Mouse (Mus musculus) forebrain, embryonic 13.5 days (tissue): Measurements from ENCODE around the gene Tmx4. TPM values are rescaled to one million over a fixed set of nuclear protein-coding genes. Genes with fewer than 3 reads are reported as not detected.

ENCODE experiments used
- ATAC-seq: fragments of 200-750 bp; cut with Nextera tagmentation; 2 replicates; pipeline ENCODE4 v1.8.0; 2017
- H3K27ac ChIP-seq: fragments of 300-500 bp; sonication (generic); 2 replicates; pipeline ENCODE4 v1.5.1; 2015; ENCODE audit warnings: inconsistent platforms, mild to moderate bottlenecking, moderate library complexity
- H3K27me3 ChIP-seq: fragments of 300-500 bp; sonication (generic); 2 replicates; pipeline ENCODE4 v1.6.1; 2015; ENCODE audit warnings: mild to moderate bottlenecking, inconsistent platforms
- H3K36me3 ChIP-seq: fragments of 300-500 bp; sonication (generic); 2 replicates; pipeline ENCODE4 v1.6.1; 2015; ENCODE audit warnings: mild to moderate bottlenecking, inconsistent platforms; ENCODE audit not compliant: poor library complexity, severe bottlenecking
- H3K4me1 ChIP-seq: fragments of 300-500 bp; sonication (generic); 2 replicates; pipeline ENCODE4 v1.6.1; 2015; ENCODE audit warnings: inconsistent platforms
- H3K4me2 ChIP-seq: fragments of 300-500 bp; sonication (generic); 2 replicates; pipeline ENCODE4 v1.6.1; 2015; ENCODE audit warnings: inconsistent platforms, mild to moderate bottlenecking, moderate library complexity
- H3K4me3 ChIP-seq: fragments of 300-500 bp; sonication (generic); 2 replicates; pipeline ENCODE4 v1.5.1; 2015; ENCODE audit warnings: mild to moderate bottlenecking, inconsistent platforms
- H3K9ac ChIP-seq: fragments of 300-500 bp; sonication (generic); 2 replicates; pipeline ENCODE4 v1.6.1; 2015; ENCODE audit warnings: mild to moderate bottlenecking, inconsistent platforms
- H3K9me3 ChIP-seq: fragments of 300-500 bp; sonication (generic); replicated peaks from 2 replicates; pipeline ENCODE4 v1.6.1; 2016; ENCODE audit warnings: inconsistent platforms
- WGBS: fragments of 180-500 bp; shearing (Covaris S2); methylation state at CpG from one replicate; pipeline ENCODE4 v1.1.7; 2015; 5-methylcytosine and 5-hydroxymethylcytosine counted together
- polyA plus RNA-seq: library from polyadenylated mRNA; unstranded; fragments of >200 nt; fragmentation: Nextera tagmentation; extraction: Ambion mirVana; gene quantifications from 2 replicates; pipeline ENCODE4 v1.2.1, GENCODE M21; 2015

Gene Tmx4
- 57.8 and 69.1 TPM in 2 replicates for polyA plus RNA-seq

DNA sequence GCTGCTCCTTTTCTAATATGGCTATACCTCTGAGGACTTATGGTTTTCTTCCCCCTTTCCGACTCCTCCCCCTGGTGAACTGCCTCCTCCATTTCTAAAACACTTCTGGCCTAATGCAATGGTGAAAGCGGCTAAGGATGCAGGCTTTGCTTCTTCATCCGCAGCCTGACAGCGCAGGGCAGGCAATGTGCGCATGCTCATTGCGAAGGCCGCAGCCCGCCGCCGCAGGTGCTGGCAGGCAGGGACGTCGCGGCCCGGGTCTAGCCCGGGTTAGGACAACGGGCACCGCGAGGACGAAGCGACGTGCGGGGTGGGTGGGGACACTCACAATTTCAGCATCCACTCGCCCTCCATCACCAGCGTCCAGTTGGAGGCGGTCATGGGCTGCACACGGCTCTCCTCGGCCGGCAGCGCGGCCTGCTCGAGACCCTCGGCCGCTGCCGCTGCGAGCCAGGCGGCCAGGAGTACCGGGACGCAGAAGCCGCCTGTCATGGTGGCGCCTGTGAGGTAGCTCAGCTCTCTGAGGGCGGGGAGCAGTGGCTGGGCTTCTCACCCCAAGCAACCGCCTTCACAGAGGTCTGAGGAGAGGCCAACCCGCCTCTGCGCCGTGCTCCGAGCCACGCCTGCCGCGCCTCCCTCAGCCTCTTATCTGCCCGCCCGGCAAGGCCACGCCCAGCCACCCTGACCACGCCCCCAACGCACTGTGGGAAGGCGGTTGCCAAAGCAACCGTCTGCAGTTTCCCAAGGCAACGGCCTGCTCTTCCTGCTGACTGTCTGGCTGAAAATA lies at the start of gene Tmx4:
Tmx4 (minus strand) TSS at position 632 of the 787 bp plus-strand sequence.
- Histone ChIP-seq H3K4me1 (peaks cover 39% of the 10 kb centered on the region), H3K4me3 (peak within 1 kb of the TSS; percentile 83), H3K27ac (peak within 1 kb of the TSS; percentile 99), H3K36me3 (peaks cover 3% of the 10 kb centered on the region; the same call in 1 of the 2 replicates), H3K9ac (peak within 1 kb of the TSS; percentile 90), H3K27me3 (no peaks in the 10 kb centered on the region), H3K4me2 (peak within 1 kb of the TSS; percentile 71), H3K9me3 (no peaks in the 10 kb centered on the region)
- ATAC-seq: peak; percentile 98
- WGBS: under 1% methylated on average over 54 of the region's 57 CpGs

DNA sequence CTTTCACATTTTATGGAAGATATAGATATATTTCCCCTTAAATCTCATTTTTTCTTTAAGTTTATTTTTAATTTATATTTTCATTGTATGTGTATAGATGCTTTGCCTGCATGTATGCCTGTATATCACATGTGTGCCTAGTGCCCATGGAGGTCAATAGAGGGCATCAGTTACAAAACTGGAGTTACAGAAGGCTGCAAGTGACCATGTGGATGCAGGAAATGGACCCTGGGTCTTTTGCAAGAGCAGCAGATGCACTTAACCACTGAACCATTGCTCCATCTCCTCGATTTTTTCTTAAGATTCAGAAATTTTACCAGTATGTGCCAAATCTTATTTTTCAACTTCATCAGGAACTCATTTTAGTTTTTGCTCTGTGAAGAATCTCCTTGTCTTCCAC lies 48.2 kb upstream of the Tmx4 start:
- H3K27me3 ChIP-seq: no peaks in the 10 kb centered on the region
- no peak overlapping the region for H3K27ac ChIP-seq
- no peak overlapping the region for H3K9ac ChIP-seq
- 84% methylated on average over 1 of the region's 1 CpGs for WGBS
- no peak overlapping the region for H3K4me2 ChIP-seq
- no peaks in the 10 kb centered on the region for H3K9me3 ChIP-seq
- H3K36me3 ChIP-seq: no peaks in the 10 kb centered on the region
- H3K4me1 ChIP-seq: no peaks in the 10 kb centered on the region
- ATAC-seq: no peak
- H3K4me3 ChIP-seq: no peak overlapping the region

DNA sequence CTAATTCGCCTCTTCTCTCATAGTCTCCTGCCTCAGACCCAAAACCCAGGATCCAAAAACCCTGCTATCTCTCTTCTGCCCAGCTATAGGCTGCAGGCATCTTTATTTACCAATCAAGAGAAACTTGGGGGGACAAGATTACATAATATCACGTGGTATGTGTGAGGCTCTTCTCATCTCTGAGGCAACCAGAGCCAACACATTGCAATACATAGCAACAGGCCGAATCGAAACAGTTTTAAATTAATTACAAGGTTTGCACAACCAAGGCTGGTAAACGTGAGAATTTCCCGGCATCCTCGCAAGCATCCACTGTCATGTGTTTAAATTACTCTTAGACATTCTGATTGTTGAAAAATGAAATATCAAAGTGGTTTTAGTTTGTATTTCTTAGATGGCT lies 47.1 kb upstream of the Tmx4 start:
- H3K36me3 ChIP-seq: no peaks in the 10 kb centered on the region
- no peak for ATAC-seq
- no peaks in the 10 kb centered on the region for H3K9me3 ChIP-seq
- WGBS: 87% methylated on average over 7 of the region's 7 CpGs
- H3K27me3 ChIP-seq: no peaks in the 10 kb centered on the region
- H3K4me1 ChIP-seq: no peaks in the 10 kb centered on the region
- no peak overlapping the region for H3K9ac ChIP-seq
- no peak overlapping the region for H3K4me3 ChIP-seq
- H3K27ac ChIP-seq: no peak overlapping the region
- H3K4me2 ChIP-seq: no peak overlapping the region

DNA sequence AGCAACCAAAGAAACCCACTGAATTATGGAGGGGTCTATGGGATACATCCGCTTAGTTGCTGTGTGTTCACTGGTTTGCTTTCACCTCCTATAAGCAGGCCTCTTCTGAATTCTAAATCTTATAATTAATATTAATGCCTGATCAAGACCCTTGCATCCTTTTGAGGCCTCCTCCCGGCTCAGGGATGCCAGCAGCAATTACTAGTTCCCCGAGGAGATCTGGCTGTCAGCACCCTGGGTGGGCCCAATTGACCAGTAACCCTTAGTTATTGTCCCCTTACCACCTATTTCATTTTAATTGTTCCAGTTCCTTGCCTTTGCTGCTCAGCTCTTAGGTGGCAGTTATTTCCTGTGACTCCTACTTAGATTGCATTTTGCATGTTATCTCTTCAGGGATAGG lies 38.4 kb upstream of the Tmx4 start:
- Histone ChIP-seq H3K9me3 (no peaks in the 10 kb centered on the region), H3K4me1 (no peaks in the 10 kb centered on the region), H3K4me3 (no peak overlapping the region), H3K9ac (no peak overlapping the region), H3K36me3 (no peaks in the 10 kb centered on the region), H3K27ac (no peak overlapping the region), H3K4me2 (no peak overlapping the region), H3K27me3 (no peaks in the 10 kb centered on the region)
- WGBS: 40% methylated on average over 3 of the region's 3 CpGs
- ATAC-seq: no peak

DNA sequence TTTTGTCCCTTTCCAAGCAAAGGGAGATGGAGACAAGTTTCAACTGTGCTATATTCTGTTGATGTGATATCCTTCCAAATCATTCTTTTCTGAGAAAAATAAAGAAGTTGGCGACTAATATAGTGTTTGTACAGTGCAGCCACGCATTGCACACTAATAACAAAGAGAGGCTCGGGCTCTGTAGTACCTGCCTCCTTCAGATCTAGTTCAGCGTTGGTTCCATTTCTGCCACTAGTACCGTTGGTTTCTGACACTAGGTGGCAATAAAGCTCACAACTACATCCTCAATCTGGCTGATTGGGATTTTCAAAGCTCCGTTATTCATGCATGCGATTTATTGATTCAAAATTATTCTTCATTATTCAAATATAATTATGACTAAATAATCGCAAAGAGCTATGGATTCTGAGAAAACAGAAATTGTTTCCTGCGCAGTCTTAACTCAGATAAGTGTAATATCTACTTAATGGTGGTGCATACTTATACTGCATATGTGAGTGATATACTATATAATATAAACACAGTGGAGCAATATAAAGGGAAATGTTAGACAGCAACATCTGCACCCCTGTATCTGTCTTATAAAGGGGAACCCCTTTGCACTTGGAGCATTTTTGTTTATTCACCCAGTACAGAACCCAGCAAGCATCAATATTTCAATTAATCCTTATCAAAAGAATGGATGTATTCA lies 37.5 kb upstream of the Tmx4 start:
- H3K4me2 ChIP-seq: no peak overlapping the region
- WGBS: 29% methylated on average over 9 of the region's 9 CpGs
- H3K4me3 ChIP-seq: no peak overlapping the region

DNA sequence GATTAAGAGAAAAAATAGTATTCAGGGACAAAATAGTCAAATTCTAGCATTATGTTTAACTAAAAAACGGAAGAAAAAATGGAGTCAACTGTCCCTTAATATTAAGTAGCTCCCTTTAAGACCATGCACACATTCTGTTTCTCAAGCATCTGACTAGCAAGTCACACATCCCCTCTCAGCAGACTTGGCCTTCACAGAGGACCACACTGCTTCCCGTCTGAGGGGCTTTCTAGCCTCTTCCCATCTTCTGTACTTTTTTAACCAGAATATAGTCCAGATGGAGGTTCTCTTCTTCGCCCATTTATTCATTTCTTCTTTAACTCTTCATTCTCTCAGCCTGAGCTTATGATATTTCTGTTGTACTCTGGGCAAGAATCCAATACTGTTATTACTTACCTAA lies 35.6 kb upstream of the Tmx4 start:
- Histone ChIP-seq H3K9ac (no peak overlapping the region), H3K4me1 (no peaks in the 10 kb centered on the region), H3K27me3 (no peaks in the 10 kb centered on the region), H3K4me2 (no peak overlapping the region), H3K27ac (no peak overlapping the region), H3K36me3 (no peaks in the 10 kb centered on the region), H3K9me3 (no peaks in the 10 kb centered on the region), H3K4me3 (no peak overlapping the region)
- 89% methylated on average over 3 of the region's 3 CpGs for WGBS
- ATAC-seq: no peak

More for the DNA sequence above, 37.5 kb upstream of the Tmx4 start:
- H3K9me3 ChIP-seq: no peaks in the 10 kb centered on the region
- H3K9ac ChIP-seq: no peak overlapping the region
- no peaks in the 10 kb centered on the region for H3K27me3 ChIP-seq
- no peaks in the 10 kb centered on the region for H3K4me1 ChIP-seq
- peak; percentile 87 for ATAC-seq
- H3K27ac ChIP-seq: no peak overlapping the region
- H3K36me3 ChIP-seq: no peaks in the 10 kb centered on the region

DNA sequence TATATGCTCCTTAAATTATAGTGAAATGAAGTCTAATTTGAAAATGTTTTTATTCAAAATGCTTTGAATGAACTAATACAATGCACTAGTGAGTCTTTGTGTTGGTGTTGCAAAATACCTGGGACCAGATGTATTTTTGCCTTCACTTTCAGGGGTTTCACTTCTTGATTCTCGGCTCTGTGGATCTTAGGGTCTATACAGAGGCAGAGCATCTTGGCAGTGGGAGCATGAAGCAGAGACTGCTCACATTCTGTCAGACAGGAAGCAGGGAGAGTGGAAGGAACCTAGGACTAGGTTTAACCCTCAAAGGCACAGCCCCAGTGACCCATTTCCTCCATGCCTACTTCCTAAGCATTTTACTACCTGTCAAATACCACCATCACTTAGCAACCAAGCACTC lies 31.5 kb upstream of the Tmx4 start:
- H3K4me3 ChIP-seq: no peak overlapping the region
- H3K27me3 ChIP-seq: no peaks in the 10 kb centered on the region
- no peaks in the 10 kb centered on the region for H3K4me1 ChIP-seq
- no peaks in the 10 kb centered on the region for H3K9me3 ChIP-seq
- WGBS: 89% methylated on average over 1 of the region's 1 CpGs
- no peak overlapping the region for H3K4me2 ChIP-seq
- no peak overlapping the region for H3K9ac ChIP-seq
- no peak for ATAC-seq
- H3K36me3 ChIP-seq: no peaks in the 10 kb centered on the region
- no peak overlapping the region for H3K27ac ChIP-seq

DNA sequence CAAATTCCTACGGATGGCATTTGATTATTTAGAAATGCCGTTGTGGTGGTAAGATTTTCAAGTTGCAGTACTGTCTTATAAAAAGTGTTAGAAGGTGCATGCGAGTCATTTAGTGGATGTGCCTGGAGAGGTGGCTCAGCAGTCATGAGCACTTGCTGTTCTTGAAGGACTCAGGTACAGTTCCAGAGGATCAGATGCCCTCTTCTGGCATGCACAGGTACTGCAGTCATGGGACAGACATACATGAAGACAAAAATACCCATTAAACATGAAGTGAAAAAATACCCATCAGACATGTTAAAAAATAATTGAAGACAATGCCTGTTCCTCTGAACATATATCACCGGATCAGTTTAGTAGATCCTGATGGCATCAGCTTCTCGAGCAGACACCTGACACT lies 29.7 kb upstream of the Tmx4 start:
- Histone ChIP-seq H3K4me1 (no peaks in the 10 kb centered on the region), H3K36me3 (no peaks in the 10 kb centered on the region), H3K9ac (no peak overlapping the region), H3K27ac (no peak overlapping the region), H3K27me3 (no peaks in the 10 kb centered on the region), H3K4me3 (no peak overlapping the region), H3K4me2 (no peak overlapping the region), H3K9me3 (no peaks in the 10 kb centered on the region)
- 79% methylated on average over 5 of the region's 5 CpGs for WGBS
- no peak for ATAC-seq

DNA sequence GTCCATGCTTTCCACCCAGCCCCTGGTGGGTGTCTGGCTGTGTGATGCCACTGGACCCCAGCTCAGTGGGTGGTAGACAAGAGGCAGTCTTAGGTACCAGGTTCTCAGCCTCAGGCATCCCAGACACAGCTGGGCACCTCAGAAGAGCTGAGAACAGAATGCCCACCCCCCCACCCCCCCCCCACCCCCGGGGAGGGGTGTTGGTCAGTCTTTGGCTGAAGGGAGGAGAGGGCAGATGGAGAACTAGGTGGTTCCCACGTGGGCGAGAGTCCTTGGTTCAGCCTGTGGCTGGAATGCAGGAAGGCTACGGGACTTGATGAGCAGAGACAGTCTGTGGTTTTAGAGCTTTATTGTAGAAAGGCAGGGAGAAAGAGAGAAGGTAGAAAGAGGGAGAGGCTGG lies 12.5 kb upstream of the Tmx4 start:
- Histone ChIP-seq H3K4me1 (no peaks in the 10 kb centered on the region), H3K4me3 (no peak overlapping the region), H3K27ac (no peak overlapping the region), H3K9ac (no peak overlapping the region), H3K4me2 (no peak overlapping the region), H3K27me3 (no peaks in the 10 kb centered on the region), H3K9me3 (no peaks in the 10 kb centered on the region), H3K36me3 (no peaks in the 10 kb centered on the region)
- WGBS: 34% methylated on average over 4 of the region's 4 CpGs
- no peak for ATAC-seq

DNA sequence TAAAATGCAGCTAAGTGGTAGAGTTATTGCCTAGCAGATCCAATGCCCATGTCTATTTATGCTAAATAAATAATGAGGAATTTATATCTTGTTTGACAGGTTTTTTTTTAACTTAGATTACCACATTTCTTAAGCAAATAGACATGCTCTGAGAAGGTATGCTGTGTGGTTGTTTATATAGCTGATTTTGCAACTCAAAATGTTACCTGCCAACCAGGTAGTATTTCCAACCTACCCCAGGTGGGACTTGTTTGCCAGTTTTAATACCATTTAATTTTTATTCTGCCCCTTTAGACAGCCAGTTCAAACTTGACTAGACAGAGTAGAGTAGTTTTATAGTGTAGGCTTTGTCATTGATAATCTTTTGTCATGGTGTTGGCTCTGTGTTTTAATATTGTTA lies 10.7 kb upstream of the Tmx4 start:
- Histone ChIP-seq H3K27me3 (no peaks in the 10 kb centered on the region), H3K27ac (no peak overlapping the region), H3K9me3 (no peaks in the 10 kb centered on the region), H3K4me1 (no peaks in the 10 kb centered on the region), H3K4me2 (no peak overlapping the region), H3K9ac (no peak overlapping the region), H3K36me3 (no peaks in the 10 kb centered on the region), H3K4me3 (no peak overlapping the region)
- ATAC-seq: no peak

DNA sequence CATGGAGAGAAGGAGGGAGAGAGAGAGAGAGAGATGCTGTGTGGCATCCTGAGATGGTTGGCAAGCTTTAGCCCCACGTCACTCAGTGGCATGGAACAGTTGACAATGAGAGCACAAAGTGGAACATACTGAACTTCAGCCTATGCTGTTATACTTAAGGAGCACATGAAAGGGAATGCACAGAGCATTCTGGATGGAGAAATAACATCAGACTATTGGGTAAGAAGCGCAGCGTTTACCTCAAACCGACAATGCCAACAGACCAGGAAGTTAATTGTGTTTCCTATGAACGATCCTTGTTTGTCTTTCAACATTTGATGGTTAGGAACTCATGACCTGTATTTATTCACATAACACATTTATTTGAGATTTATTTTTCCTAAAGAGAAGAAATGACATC lies 8.8 kb upstream of the Tmx4 start:
- Histone ChIP-seq H3K9me3 (no peaks in the 10 kb centered on the region), H3K27me3 (no peaks in the 10 kb centered on the region), H3K9ac (no peak overlapping the region), H3K27ac (no peak overlapping the region), H3K4me1 (no peaks in the 10 kb centered on the region), H3K36me3 (no peaks in the 10 kb centered on the region), H3K4me3 (no peak overlapping the region), H3K4me2 (no peak overlapping the region)
- 88% methylated on average over 5 of the region's 5 CpGs for WGBS
- ATAC-seq: no peak

DNA sequence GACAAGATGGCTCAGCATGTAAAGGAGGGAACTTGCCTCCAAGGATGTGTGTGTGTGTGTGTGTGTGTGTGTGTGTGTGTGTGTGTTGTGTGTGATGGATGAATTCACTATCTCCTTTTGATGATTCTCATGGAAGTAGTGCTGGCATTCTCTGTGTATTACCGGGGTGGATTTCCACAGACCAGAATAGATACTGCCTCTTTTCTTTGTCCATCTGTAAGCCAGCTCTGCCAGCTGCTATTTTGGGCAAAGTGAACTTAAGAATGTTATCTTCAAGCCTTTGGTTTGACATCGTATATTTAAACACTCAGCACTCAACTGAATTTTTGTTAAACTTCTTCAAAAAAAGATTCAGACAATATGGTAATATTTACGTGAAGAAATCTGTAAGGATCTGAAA lies 5.1 kb upstream of the Tmx4 start:
- ATAC-seq: no peak

More for the DNA sequence above, 5.1 kb upstream of the Tmx4 start:
- Histone ChIP-seq H3K4me1 (peaks cover 14% of the 10 kb centered on the region), H3K36me3 (no peaks in the 10 kb centered on the region), H3K9me3 (no peaks in the 10 kb centered on the region), H3K27ac (no peak overlapping the region), H3K27me3 (no peaks in the 10 kb centered on the region), H3K9ac (no peak overlapping the region), H3K4me2 (no peak overlapping the region), H3K4me3 (no peak overlapping the region)
- WGBS: 95% methylated on average over 3 of the region's 3 CpGs
